Mouse (Mus musculus): Measurements from ENCODE around the gene Chst1. TPM values are rescaled to one million over a fixed set of nuclear protein-coding genes. Genes with fewer than 3 reads are reported as not detected.

Chst1 gene
- polyA plus RNA-seq, 1 experiment from 2014 or later, result 18.9 TPM

DNA sequence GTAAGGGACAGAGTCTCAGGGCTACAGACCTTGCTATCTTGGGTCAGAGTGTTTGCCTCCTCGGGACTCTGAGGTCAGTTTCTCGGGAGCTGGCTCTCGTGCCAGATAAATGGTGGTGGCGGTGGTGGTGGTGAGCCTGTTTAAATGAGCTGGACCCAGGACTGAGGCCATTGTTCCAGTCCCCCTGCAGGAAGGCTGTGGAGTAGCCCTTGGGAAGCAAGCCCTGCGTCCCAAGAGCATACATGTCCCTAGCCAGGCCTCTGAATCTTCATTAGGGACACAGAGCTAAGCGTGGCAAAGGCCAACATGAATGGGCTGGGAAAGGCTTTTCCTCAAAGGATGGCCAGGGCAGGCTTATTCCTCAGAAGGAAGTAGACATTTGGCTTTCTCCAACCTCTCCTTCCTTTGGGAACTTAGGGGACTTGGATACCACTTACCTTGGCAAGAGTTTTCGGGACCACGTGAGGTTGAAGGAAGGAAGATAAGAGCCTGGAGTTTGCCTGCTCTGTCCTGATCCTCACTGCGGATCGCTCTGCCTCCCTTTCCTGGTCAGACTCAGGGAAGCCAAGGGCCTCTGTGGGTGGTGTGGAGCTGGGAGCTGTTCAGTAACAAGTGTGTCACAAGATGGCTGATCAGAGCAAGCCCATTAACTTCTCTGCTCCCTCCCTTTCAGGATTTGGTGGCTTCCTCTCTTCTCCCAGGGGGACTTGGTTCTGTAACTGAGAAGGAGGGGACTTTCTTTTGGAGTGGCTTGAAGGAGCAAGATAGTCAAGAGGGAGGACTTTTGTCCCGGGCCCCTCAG, 4.4 kb upstream of the Chst1 start:
- Histone ChIP-seq H3K9ac (ENCODE audit: low read length) (no peak overlapping the region), H3K27me3 (replicated peaks; ENCODE audit: control insufficient read depth, insufficient read depth, low read length) (no peaks in the 10 kb centered on the region), H3K27ac (ENCODE audit: low read depth, low read length) (no peak overlapping the region), H3K4me3 (ENCODE audit: low read depth, low read length) (no peak overlapping the region), H3K36me3 (ENCODE audit: control insufficient read depth, insufficient read depth, low read length) (no peaks in the 10 kb centered on the region), H3K9me3 (replicated peaks; ENCODE audit: control insufficient read depth, low read length) (no peaks in the 10 kb centered on the region), H3K4me2 (ENCODE audit: low read length) (no peak overlapping the region), H3K4me1 (ENCODE audit: control insufficient read depth, insufficient read depth, low read length) (no peaks in the 10 kb centered on the region)
- DNase-seq (ENCODE audit: low spot score) (no peak), ATAC-seq (no peak)
- 66% methylated on average over 11 of the region's 11 CpGs for WGBS

DNA sequence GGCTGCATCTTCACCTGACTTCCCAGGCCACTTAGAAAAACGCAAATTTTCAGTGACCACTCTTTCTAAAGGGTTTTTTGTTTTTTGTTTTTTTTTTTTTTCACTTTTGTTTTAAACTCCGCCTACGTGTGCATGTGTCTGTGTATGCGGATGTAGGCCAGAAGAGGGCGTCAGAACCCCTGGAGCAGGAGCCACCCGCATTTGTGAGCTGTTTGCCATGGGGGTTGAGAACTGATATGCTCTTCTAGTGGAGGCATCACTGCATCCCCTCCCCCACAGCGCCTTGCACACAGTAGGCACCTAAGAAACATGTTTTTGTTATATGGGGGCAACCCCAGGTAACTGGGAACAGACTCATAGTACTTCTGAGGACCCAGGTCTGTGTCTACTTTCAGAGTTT, 2.2 kb upstream of the Chst1 start:
- no peaks in the 10 kb centered on the region for H3K9me3 ChIP-seq (replicated peaks; ENCODE audit: control insufficient read depth, low read length)
- 3% methylated on average over 7 of the region's 7 CpGs for WGBS
- DNase-seq (ENCODE audit: low spot score) (peak; percentile 56), ATAC-seq (no peak)
- no peak overlapping the region for H3K4me3 ChIP-seq (ENCODE audit: low read depth, low read length)
- H3K27me3 ChIP-seq (replicated peaks; ENCODE audit: control insufficient read depth, insufficient read depth, low read length), result no peaks in the 10 kb centered on the region
- no peak overlapping the region for H3K4me2 ChIP-seq (ENCODE audit: low read length)
- H3K27ac ChIP-seq (ENCODE audit: low read depth, low read length), result no peak overlapping the region
- peaks cover 17% of the 10 kb centered on the region; the same call in 1 of the 2 replicates for H3K4me1 ChIP-seq (ENCODE audit: control insufficient read depth, insufficient read depth, low read length)
- no peak overlapping the region for H3K9ac ChIP-seq (ENCODE audit: low read length)
- H3K36me3 ChIP-seq (ENCODE audit: control insufficient read depth, insufficient read depth, low read length), result no peaks in the 10 kb centered on the region

DNA sequence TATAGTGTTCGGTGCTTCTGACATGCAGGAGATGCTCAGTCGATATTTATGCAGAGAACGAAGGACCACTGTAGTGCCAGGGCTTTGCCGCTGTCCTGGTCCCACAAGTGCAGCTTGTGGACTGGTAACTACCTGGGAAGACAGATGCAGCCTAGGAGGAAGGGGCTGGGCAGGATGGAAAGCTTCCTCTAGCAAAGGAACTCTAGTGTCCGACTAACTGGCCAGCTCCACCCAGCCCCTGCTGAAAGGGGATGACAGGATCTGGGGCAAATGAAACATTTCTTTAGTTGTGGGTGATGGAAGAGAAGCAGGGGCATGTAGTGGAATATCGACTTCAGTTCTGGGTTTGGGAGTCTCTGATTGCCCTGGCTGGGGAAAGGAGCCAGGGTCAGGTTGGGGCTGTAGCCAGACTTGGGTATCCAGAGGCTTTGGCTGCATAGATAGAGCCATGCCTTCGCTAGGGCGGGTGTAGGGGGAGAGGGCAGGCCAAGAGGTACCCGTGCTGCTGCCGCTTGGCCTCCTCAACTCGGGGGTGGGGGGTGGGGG, 493 bp upstream of the Chst1 start:
- peak; percentile 30 for DNase-seq (ENCODE audit: low spot score)
- H3K27ac ChIP-seq (ENCODE audit: low read depth, low read length), result peak overlapping the region; percentile 81; the same call in 1 of the 2 replicates
- H3K4me2 ChIP-seq (ENCODE audit: low read length), result peak overlapping the region; percentile 91
- H3K4me3 ChIP-seq (ENCODE audit: low read depth, low read length), result peak overlapping the region; percentile 74
- WGBS, result 27% methylated on average over 11 of the region's 11 CpGs
- no peak for ATAC-seq
- no peaks in the 10 kb centered on the region for H3K9me3 ChIP-seq (replicated peaks; ENCODE audit: control insufficient read depth, low read length)
- peak overlapping the region; percentile 90 for H3K9ac ChIP-seq (ENCODE audit: low read length)
- no peaks in the 10 kb centered on the region for H3K36me3 ChIP-seq (ENCODE audit: control insufficient read depth, insufficient read depth, low read length)
- no peaks in the 10 kb centered on the region for H3K27me3 ChIP-seq (replicated peaks; ENCODE audit: control insufficient read depth, insufficient read depth, low read length)
- H3K4me1 ChIP-seq (ENCODE audit: control insufficient read depth, insufficient read depth, low read length), result peaks cover 23% of the 10 kb centered on the region; the same call in 1 of the 2 replicates

DNA sequence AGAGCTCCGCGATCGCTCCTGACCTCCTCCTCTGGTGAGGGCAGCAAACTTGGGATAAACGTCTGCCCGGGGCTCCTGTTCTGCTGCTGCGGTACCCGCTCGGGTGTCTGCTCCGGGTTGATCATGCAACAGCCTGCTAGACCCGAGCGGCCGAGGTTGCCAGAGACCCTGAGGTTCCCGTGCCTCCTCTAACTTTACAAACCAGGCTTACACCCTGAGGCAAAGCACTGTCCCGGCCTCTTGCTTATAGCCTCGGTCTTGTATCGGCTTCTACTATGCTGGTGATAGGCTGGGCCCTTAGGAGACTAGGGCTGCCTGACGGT, 802 bp downstream of the Chst1 start:
- Histone ChIP-seq H3K27me3 (replicated peaks; ENCODE audit: control insufficient read depth, insufficient read depth, low read length) (no peaks in the 10 kb centered on the region), H3K4me3 (ENCODE audit: low read depth, low read length) (peak overlapping the region; percentile 74), H3K36me3 (ENCODE audit: control insufficient read depth, insufficient read depth, low read length) (no peaks in the 10 kb centered on the region), H3K4me2 (ENCODE audit: low read length) (peak overlapping the region; percentile 91), H3K4me1 (ENCODE audit: control insufficient read depth, insufficient read depth, low read length) (peaks cover 23% of the 10 kb centered on the region; the same call in 1 of the 2 replicates), H3K27ac (ENCODE audit: low read depth, low read length) (peak overlapping the region; percentile 81), H3K9me3 (replicated peaks; ENCODE audit: control insufficient read depth, low read length) (no peaks in the 10 kb centered on the region), H3K9ac (ENCODE audit: low read length) (peak overlapping the region; percentile 90)
- 2% methylated on average over 16 of the region's 17 CpGs for WGBS
- DNase-seq (ENCODE audit: low spot score) (no peak), ATAC-seq (no peak; the same call in 1 of the 2 replicates)

DNA sequence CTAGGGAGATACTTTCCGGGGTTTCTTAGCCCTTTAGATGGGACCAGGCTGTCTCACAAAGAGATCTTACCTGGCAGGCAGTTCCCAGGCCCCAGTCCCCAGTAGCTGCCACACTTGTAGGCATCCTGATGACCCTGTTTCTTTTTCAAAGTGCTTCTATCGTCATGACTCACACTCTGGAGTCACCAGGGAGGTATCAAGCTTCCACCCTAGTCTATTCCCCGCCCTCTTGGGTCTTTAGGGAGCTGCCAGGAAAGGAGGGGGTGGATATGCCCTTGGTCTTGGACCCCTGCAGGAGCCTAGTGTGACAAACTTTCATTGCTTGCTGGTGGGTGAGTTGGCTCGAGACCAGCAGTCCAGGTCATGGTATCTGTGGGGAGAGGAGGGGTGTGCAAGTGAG, 1.7 kb downstream of the Chst1 start:
- Histone ChIP-seq H3K9ac (ENCODE audit: low read length) (peak overlapping the region; percentile 90), H3K4me3 (ENCODE audit: low read depth, low read length) (peak overlapping the region; percentile 74), H3K27me3 (replicated peaks; ENCODE audit: control insufficient read depth, insufficient read depth, low read length) (no peaks in the 10 kb centered on the region), H3K36me3 (ENCODE audit: control insufficient read depth, insufficient read depth, low read length) (no peaks in the 10 kb centered on the region), H3K27ac (ENCODE audit: low read depth, low read length) (no peak overlapping the region; the same call in 1 of the 2 replicates), H3K4me2 (ENCODE audit: low read length) (peak overlapping the region; percentile 91), H3K9me3 (replicated peaks; ENCODE audit: control insufficient read depth, low read length) (no peaks in the 10 kb centered on the region), H3K4me1 (ENCODE audit: control insufficient read depth, insufficient read depth, low read length) (peaks cover 23% of the 10 kb centered on the region; the same call in 1 of the 2 replicates)
- WGBS, result 49% methylated on average over 4 of the region's 4 CpGs
- DNase-seq (ENCODE audit: low spot score), result no peak
- no peak for ATAC-seq

DNA sequence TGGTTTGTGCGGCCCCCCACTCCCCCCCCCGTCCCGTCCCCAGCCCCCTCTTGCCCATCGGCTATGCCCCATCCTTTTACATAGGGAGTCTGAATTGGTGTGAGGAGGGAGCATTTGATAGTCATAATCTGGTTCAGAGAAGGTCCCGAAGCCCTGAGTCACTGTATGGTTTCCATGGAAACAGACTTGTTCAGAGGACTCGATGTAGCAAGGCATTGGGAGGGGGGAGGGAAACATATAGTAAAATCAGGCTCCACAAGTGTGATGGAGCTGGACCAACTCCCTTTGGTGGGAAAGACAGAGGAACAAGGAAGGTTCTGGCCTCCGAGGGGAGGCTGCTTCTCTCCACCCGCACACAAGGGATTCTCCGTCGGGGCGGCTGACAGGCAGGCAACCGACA, 2.6 kb downstream of the Chst1 start:
- ATAC-seq, result no peak

DNA sequence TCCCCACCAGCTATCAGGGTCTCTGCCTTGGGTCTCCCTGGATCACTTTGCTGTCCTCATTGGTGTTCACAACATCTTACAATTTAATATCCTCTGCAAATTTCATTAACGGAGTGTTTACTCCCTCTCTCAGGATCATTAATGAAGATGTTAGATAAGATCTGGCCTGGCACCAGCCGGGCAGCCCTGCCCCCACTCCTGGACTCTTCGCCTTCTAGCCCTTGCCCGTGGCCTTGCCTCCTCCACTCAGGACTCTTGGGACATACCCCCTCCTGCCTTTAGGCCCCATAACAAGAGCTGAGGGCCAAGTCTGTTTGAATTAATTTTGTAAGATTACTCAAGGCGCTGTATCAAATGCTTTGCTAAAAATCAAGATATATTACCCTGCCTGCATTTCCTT, 4.1 kb downstream of the Chst1 start:
- peaks cover 23% of the 10 kb centered on the region; the same call in 1 of the 2 replicates for H3K4me1 ChIP-seq (ENCODE audit: control insufficient read depth, insufficient read depth, low read length)

More for the DNA sequence above, 2.6 kb downstream of the Chst1 start:
- H3K9me3 ChIP-seq (replicated peaks; ENCODE audit: control insufficient read depth, low read length), result no peaks in the 10 kb centered on the region
- H3K27ac ChIP-seq (ENCODE audit: low read depth, low read length), result no peak overlapping the region
- no peaks in the 10 kb centered on the region for H3K27me3 ChIP-seq (replicated peaks; ENCODE audit: control insufficient read depth, insufficient read depth, low read length)
- H3K4me3 ChIP-seq (ENCODE audit: low read depth, low read length), result peak overlapping the region; percentile 74; the same call in 1 of the 2 replicates
- peaks cover 23% of the 10 kb centered on the region; the same call in 1 of the 2 replicates for H3K4me1 ChIP-seq (ENCODE audit: control insufficient read depth, insufficient read depth, low read length)
- peak; percentile 85 for DNase-seq (ENCODE audit: low spot score)
- no peak overlapping the region for H3K9ac ChIP-seq (ENCODE audit: low read length)
- 17% methylated on average over 12 of the region's 12 CpGs for WGBS
- H3K36me3 ChIP-seq (ENCODE audit: control insufficient read depth, insufficient read depth, low read length), result no peaks in the 10 kb centered on the region
- H3K4me2 ChIP-seq (ENCODE audit: low read length), result peak overlapping the region; percentile 91

DNA sequence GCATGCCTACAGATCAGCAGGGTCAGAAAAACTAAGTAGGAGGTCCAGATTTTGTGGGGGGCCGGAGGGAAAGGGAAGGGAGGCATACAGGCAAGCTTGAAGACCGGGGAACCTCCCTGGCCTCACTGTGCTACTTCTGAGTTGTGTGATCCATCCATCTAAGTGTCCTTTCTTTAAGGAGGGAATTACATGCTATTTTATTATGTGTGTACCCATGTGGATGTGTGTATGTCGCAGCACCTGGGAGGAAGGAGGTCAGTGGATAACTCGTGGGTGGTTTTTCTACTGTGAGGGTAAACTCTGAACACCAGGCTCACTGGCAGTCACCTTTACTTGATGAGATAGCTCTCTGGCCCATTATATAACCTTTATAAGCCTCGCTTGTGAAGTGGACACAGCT, 5.1 kb downstream of the Chst1 start:
- Histone ChIP-seq H3K9ac (ENCODE audit: low read length) (no peak overlapping the region), H3K27me3 (replicated peaks; ENCODE audit: control insufficient read depth, insufficient read depth, low read length) (no peaks in the 10 kb centered on the region), H3K36me3 (ENCODE audit: control insufficient read depth, insufficient read depth, low read length) (no peaks in the 10 kb centered on the region), H3K4me1 (ENCODE audit: control insufficient read depth, insufficient read depth, low read length) (peaks cover 23% of the 10 kb centered on the region; the same call in 1 of the 2 replicates), H3K27ac (ENCODE audit: low read depth, low read length) (no peak overlapping the region), H3K4me3 (ENCODE audit: low read depth, low read length) (no peak overlapping the region), H3K4me2 (ENCODE audit: low read length) (no peak overlapping the region), H3K9me3 (replicated peaks; ENCODE audit: control insufficient read depth, low read length) (no peaks in the 10 kb centered on the region)
- ATAC-seq, result no peak
- 85% methylated on average over 5 of the region's 5 CpGs for WGBS
- DNase-seq (ENCODE audit: low spot score), result no peak

More for the DNA sequence above, 4.1 kb downstream of the Chst1 start:
- Histone ChIP-seq H3K4me2 (ENCODE audit: low read length) (0 out of 2 replicates have a peak overlapping the region, but pooled peaks have one; percentile 12), H3K9me3 (replicated peaks; ENCODE audit: control insufficient read depth, low read length) (no peaks in the 10 kb centered on the region), H3K27ac (ENCODE audit: low read depth, low read length) (no peak overlapping the region), H3K27me3 (replicated peaks; ENCODE audit: control insufficient read depth, insufficient read depth, low read length) (no peaks in the 10 kb centered on the region), H3K4me3 (ENCODE audit: low read depth, low read length) (no peak overlapping the region), H3K36me3 (ENCODE audit: control insufficient read depth, insufficient read depth, low read length) (no peaks in the 10 kb centered on the region), H3K9ac (ENCODE audit: low read length) (no peak overlapping the region)
- ATAC-seq, result no peak
- no peak for DNase-seq (ENCODE audit: low spot score)
- WGBS, result 80% methylated on average over 5 of the region's 5 CpGs

DNA sequence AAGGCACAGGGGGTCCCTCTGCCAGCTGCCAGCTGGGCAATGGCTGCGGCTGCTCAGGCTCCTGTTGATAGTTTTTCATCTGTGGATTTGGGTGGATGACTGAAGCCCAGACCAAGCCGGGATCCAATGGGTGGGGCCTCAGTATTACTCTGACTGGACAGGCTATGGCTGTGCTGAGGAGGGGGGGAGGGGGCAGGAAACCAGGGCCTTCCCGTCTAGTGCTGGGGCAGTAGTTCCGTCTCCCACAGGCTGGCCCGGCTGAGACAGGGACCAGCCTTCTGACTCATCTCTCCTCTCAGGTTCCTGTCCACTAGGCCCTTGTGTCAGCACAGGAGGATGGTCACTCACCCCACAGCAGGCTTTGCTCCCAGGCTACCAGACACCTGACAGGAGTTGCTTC, 6.5 kb downstream of the Chst1 start:
- Histone ChIP-seq H3K27me3 (replicated peaks; ENCODE audit: control insufficient read depth, insufficient read depth, low read length) (no peaks in the 10 kb centered on the region), H3K36me3 (ENCODE audit: control insufficient read depth, insufficient read depth, low read length) (no peaks in the 10 kb centered on the region), H3K4me2 (ENCODE audit: low read length) (no peak overlapping the region), H3K9me3 (replicated peaks; ENCODE audit: control insufficient read depth, low read length) (no peaks in the 10 kb centered on the region), H3K4me1 (ENCODE audit: control insufficient read depth, insufficient read depth, low read length) (peaks cover 17% of the 10 kb centered on the region; the same call in 1 of the 2 replicates), H3K27ac (ENCODE audit: low read depth, low read length) (no peak overlapping the region), H3K4me3 (ENCODE audit: low read depth, low read length) (no peak overlapping the region), H3K9ac (ENCODE audit: low read length) (no peak overlapping the region)
- ATAC-seq (no peak), DNase-seq (ENCODE audit: low spot score) (no peak)
- 77% methylated on average over 5 of the region's 5 CpGs for WGBS

All from forebrain, embryonic 14.5 days (tissue).